Mouse (Mus musculus) limb, embryonic 15.5 days (tissue): ENCODE results near the gene Eno2. TPM values are rescaled to one million over a fixed set of nuclear protein-coding genes. Genes with fewer than 3 reads are reported as not detected.

Experiments
- ATAC-seq: fragments of 200-750 bp; cut with Nextera tagmentation; 2 replicates; pipeline ENCODE4 v1.8.0; 2017; ENCODE audit warnings: low read depth, moderate TSS enrichment; ENCODE audit not compliant: insufficient number of reproducible peaks, low FRiP score, low TSS enrichment
- H3K27ac ChIP-seq: fragments of 300-500 bp; sonication (generic); 2 replicates; pipeline ENCODE4 v1.5.1; 2015; ENCODE audit warnings: moderate library complexity, mild to moderate bottlenecking, inconsistent platforms
- H3K27me3 ChIP-seq: fragments of 300-500 bp; sonication (generic); 2 replicates; pipeline ENCODE4 v1.6.1; 2015; ENCODE audit warnings: inconsistent platforms
- H3K36me3 ChIP-seq: fragments of 300-500 bp; sonication (generic); 2 replicates; pipeline ENCODE4 v1.6.1; 2015; ENCODE audit warnings: inconsistent platforms
- H3K4me1 ChIP-seq: fragments of 300-500 bp; sonication (generic); 2 replicates; pipeline ENCODE4 v1.6.1; 2015; ENCODE audit warnings: inconsistent platforms
- H3K4me2 ChIP-seq: fragments of 300-500 bp; sonication (generic); 2 replicates; pipeline ENCODE4 v1.6.1; 2015; ENCODE audit warnings: mild to moderate bottlenecking, inconsistent platforms
- H3K4me3 ChIP-seq: fragments of 300-500 bp; sonication (generic); 2 replicates; pipeline ENCODE4 v1.5.1; 2015; ENCODE audit warnings: mild to moderate bottlenecking, inconsistent platforms
- H3K9ac ChIP-seq: fragments of 300-500 bp; sonication (generic); 2 replicates; pipeline ENCODE4 v1.6.1; 2015; ENCODE audit warnings: inconsistent platforms
- H3K9me3 ChIP-seq: fragments of 300-500 bp; sonication (generic); 2 replicates; pipeline ENCODE4 v1.6.1; 2016; ENCODE audit warnings: inconsistent platforms
- WGBS: fragments of 180-500 bp; shearing (Covaris S2); methylation state at CpG from one replicate; pipeline ENCODE4 v1.1.7; 2015; 5-methylcytosine and 5-hydroxymethylcytosine counted together
- polyA plus RNA-seq: library from polyadenylated mRNA; unstranded; fragments of >200 nt; fragmentation: Nextera tagmentation; extraction: Ambion mirVana; gene quantifications from 2 replicates; pipeline ENCODE4 v1.2.1, GENCODE M21; 2015

Eno2 gene
- polyA plus RNA-seq, 1 experiment from 2014 or later: 9.1 TPM

DNA sequence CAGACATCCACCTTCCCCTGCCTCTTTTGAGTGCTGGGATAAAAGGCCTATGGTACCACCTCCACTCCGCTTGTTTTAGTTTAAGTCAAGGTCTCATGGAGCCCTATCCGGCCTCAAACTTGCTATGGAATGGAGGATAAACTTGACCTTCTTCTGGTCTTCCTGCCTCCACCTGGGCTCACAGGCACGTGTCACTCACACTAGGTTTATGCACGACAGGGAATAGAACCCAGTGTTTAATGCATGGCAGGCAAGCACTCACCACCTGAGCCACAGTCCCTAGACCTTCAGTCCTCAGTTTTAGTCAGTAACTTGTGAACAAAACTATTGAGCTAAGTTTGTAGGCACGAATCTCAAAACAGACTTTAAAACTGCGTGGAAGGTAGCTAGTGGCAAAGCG is 38.4 kb downstream of the Eno2 start:
- Histone ChIP-seq H3K4me2 (no peak overlapping the region), H3K9ac (no peak overlapping the region), H3K27ac (no peak overlapping the region), H3K4me3 (no peak overlapping the region), H3K9me3 (no peaks in the 10 kb centered on the region), H3K4me1 (peaks cover 6% of the 10 kb centered on the region; the same call in 1 of the 2 replicates), H3K36me3 (no peaks in the 10 kb centered on the region), H3K27me3 (no peaks in the 10 kb centered on the region)
- no peak for ATAC-seq
- WGBS: 85% methylated on average over 7 of the region's 7 CpGs

DNA sequence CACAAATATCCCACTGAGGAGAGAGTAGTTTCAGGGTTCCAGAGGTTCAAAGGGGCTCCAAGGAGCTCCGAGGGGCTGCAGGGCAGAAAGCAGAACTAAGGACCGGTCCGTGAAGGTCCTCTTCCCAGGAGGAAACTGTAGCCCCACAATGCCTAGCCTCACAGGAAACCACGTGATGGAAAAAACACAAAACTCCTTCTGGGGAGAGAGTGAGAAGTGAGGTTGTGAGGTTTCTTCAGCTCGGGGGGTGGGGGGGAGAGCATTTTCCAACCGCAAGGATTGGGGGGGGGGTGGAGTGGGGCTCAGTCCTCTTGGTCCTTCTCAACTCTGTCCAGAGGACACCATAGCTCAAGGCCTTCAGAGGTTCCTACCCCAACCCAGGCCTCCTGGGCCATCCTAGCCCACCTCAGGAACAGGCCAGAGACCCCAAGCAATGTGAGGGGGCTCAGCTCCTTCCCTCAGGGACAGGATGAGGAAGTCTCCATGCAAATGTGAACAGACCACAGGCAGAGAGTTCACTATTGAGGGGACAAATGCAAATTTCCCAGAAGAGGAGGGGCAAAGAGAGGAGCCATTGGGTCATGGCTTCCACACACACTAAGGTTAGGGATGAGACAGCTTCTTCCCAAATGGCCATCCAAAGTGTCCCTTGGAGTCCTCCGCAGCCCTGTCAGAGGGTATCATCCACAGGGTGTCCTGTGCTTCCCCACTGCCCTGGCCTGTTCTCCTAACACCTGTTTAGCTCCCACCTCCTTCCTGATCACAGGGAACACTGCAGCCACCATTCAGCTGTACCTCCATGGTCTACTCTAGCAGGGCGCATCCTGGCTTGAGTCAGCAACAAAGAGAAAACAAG is 39.4 kb downstream of the Eno2 start:
- WGBS: 78% methylated on average over 8 of the region's 8 CpGs
- Histone ChIP-seq H3K9ac (no peak overlapping the region), H3K36me3 (no peaks in the 10 kb centered on the region), H3K27ac (no peak overlapping the region), H3K4me3 (no peak overlapping the region), H3K4me2 (no peak overlapping the region), H3K27me3 (no peaks in the 10 kb centered on the region), H3K4me1 (peaks cover 6% of the 10 kb centered on the region; the same call in 1 of the 2 replicates), H3K9me3 (no peaks in the 10 kb centered on the region)
- no peak for ATAC-seq

DNA sequence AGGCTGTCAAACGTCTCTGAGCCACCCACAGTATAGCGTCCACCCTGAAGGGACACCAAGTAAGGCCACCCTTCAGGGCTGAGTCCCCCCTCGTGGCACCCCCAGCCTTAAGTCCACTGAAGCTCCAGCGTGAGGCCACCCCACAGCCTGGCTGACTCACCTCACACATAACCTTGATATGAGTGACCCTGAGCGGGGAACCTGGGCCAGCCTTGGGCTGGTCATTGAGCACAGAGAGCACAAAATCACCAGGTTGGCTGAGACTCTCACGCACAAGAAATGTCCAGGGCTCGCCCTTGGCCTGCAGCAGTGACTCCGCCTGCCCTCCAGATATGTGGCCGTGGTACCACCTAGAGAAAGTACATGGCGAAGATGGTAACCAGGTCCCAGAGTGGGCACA is 40.9 kb downstream of the Eno2 start:
- no peak overlapping the region for H3K27ac ChIP-seq
- H3K4me1 ChIP-seq: peaks cover 6% of the 10 kb centered on the region; the same call in 1 of the 2 replicates
- H3K9ac ChIP-seq: no peak overlapping the region
- H3K9me3 ChIP-seq: no peaks in the 10 kb centered on the region
- H3K27me3 ChIP-seq: no peaks in the 10 kb centered on the region
- H3K36me3 ChIP-seq: no peaks in the 10 kb centered on the region
- WGBS: 88% methylated on average over 10 of the region's 10 CpGs
- H3K4me3 ChIP-seq: no peak overlapping the region
- no peak overlapping the region for H3K4me2 ChIP-seq
- ATAC-seq: no peak

DNA sequence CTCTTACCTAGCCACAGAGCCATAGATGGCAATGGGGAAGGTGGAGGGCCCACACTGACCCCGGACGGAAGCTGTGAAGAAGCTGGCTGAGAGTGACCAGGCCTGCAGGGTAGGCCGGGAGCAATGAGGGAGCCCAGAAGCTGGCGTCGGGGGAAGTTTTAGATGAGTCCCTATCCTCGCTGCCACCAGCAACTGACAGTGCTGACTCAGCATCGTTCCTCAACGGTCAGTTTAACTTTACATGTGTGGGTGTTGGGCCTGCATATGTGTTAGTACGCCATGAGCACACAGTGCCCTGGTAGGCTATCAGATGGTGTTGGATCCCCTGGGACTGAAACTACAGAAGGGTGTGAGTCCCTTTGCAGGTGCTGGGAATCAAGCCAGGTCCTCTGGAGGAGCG is 45.0 kb downstream of the Eno2 start:
- Histone ChIP-seq H3K4me2 (no peak overlapping the region), H3K9ac (no peak overlapping the region), H3K27ac (no peak overlapping the region), H3K9me3 (no peaks in the 10 kb centered on the region), H3K27me3 (no peaks in the 10 kb centered on the region), H3K36me3 (no peaks in the 10 kb centered on the region), H3K4me3 (no peak overlapping the region), H3K4me1 (no peaks in the 10 kb centered on the region)
- 83% methylated on average over 10 of the region's 10 CpGs for WGBS
- no peak for ATAC-seq

DNA sequence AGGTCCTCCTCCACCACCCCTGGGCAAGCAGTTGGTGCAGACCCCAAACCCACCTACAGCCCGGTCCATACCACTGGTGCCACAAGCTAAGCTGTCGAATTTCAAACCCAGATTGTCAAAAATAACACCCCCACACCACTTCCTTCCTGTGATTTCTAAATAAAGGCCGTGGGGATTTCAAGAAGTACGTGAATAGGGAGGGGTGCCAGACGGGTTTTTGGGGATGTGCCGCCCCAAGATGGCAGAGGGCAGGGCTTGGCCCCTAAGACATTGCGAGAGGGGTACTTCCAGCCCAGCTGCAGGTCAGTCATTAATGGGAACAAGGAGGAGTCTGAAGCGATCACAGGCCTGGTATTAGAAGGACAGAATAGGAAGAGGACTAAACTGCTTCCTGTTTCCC is 45.9 kb downstream of the Eno2 start:
- H3K4me2 ChIP-seq: no peak overlapping the region
- H3K4me3 ChIP-seq: no peak overlapping the region
- ATAC-seq: no peak
- H3K9ac ChIP-seq: no peak overlapping the region
- no peaks in the 10 kb centered on the region for H3K9me3 ChIP-seq
- no peaks in the 10 kb centered on the region for H3K4me1 ChIP-seq
- no peaks in the 10 kb centered on the region for H3K27me3 ChIP-seq
- no peaks in the 10 kb centered on the region for H3K36me3 ChIP-seq
- H3K27ac ChIP-seq: no peak overlapping the region
- WGBS: 66% methylated on average over 8 of the region's 8 CpGs

- Histone ChIP-seq H3K27me3 (no peaks in the 10 kb centered on the region), H3K27ac (no peak overlapping the region), H3K9ac (no peak overlapping the region), H3K36me3 (no peaks in the 10 kb centered on the region), H3K4me2 (no peak overlapping the region), H3K9me3 (no peaks in the 10 kb centered on the region), H3K4me1 (no peaks in the 10 kb centered on the region), H3K4me3 (no peak overlapping the region)
- 85% methylated on average over 6 of the region's 6 CpGs for WGBS
- no peak for ATAC-seq
Measured at GRCm38 (mm10) chr6:124722876-124723473, 46.5 kb downstream of the Eno2 start.

DNA sequence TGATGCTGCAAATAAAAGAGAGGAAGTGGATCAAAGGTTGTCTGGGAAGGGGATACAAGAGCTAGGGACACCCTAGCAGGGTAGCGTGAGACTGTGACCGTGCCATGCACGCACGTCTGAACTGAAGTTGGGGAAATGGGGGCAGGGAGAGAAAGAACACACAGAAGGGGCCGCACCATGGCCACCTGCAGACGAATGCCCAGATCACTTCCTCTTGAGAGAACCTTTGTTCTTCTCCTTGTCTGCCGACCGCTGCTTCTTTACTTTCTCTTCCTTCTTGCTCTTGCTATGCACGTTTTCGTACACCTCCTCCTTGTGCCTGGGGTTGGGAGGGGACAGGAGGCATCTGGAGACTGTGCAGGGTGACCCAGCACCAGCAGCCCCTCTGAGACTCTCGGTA is 48.6 kb downstream of the Eno2 start:
- Histone ChIP-seq H3K27ac (no peak overlapping the region), H3K9ac (no peak overlapping the region), H3K4me3 (no peak overlapping the region), H3K4me1 (peaks cover 5% of the 10 kb centered on the region; the same call in 1 of the 2 replicates), H3K9me3 (no peaks in the 10 kb centered on the region), H3K36me3 (peaks cover 20% of the 10 kb centered on the region), H3K4me2 (no peak overlapping the region), H3K27me3 (no peaks in the 10 kb centered on the region)
- ATAC-seq: no peak
- 76% methylated on average over 11 of the region's 11 CpGs for WGBS

DNA sequence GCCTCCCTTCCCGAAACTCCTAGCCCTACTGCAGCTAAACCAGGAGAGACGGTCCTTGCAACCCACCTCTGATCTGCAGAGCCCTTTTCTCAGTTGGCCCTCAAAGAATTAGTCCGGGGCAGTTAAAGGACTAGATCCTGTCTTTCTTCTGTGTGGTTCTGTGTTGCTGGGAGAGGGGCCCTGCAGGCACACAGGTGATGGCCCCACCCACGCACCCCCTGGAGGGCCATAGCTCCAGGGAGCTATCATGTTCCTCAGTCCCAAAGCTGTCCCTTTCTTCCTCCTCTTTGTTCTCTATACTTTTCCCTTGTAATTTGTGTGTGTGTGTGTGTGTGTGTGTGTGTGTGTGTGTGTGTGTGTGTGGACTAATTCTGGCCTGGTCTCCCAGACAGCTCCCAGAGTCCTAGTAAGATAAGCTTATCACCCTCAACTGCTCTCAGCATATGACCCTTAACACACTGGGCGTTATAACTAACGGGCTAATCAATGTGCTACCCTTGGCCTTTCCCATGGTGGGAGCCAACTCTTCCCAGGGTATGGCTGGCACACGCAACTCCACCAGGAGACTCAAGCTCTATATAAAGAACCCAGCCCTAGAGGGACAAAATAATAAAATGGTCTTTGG is 50.0 kb downstream of the Eno2 start:
- peaks cover 34% of the 10 kb centered on the region for H3K36me3 ChIP-seq
- H3K27me3 ChIP-seq: no peaks in the 10 kb centered on the region
- peak overlapping the region; percentile 48; the same call in 1 of the 2 replicates for H3K27ac ChIP-seq
- no peak for ATAC-seq
- peak overlapping the region; percentile 17 for H3K4me2 ChIP-seq
- 59% methylated on average over 7 of the region's 7 CpGs for WGBS
- H3K4me3 ChIP-seq: peak overlapping the region; percentile 34; the same call in 1 of the 2 replicates
- peaks cover 7% of the 10 kb centered on the region; the same call in 1 of the 2 replicates for H3K4me1 ChIP-seq
- H3K9ac ChIP-seq: peak overlapping the region; percentile 5; the same call in 1 of the 2 replicates
- no peaks in the 10 kb centered on the region for H3K9me3 ChIP-seq

GRCm38 (mm10) chr6:124718703-124719102 is 50.8 kb downstream of the Eno2 start:
- Histone ChIP-seq H3K4me2 (peak overlapping the region; percentile 17; the same call in 1 of the 2 replicates), H3K36me3 (peaks cover 42% of the 10 kb centered on the region), H3K9ac (peak overlapping the region; percentile 5; the same call in 1 of the 2 replicates), H3K4me3 (peak overlapping the region; percentile 34), H3K27me3 (no peaks in the 10 kb centered on the region), H3K9me3 (no peaks in the 10 kb centered on the region), H3K4me1 (peaks cover 13% of the 10 kb centered on the region), H3K27ac (peak overlapping the region; percentile 48; the same call in 1 of the 2 replicates)
- no peak for ATAC-seq
- WGBS: 48% methylated on average over 16 of the region's 16 CpGs

GRCm38 (mm10) chr6:124717968-124718367 is 51.5 kb downstream of the Eno2 start:
- peak overlapping the region; percentile 25; the same call in 1 of the 2 replicates for H3K4me2 ChIP-seq
- no peak for ATAC-seq
- peaks cover 20% of the 10 kb centered on the region for H3K4me1 ChIP-seq
- H3K27ac ChIP-seq: no peak overlapping the region
- H3K4me3 ChIP-seq: peak overlapping the region; percentile 34
- H3K27me3 ChIP-seq: no peaks in the 10 kb centered on the region
- H3K9me3 ChIP-seq: no peaks in the 10 kb centered on the region
- peaks cover 47% of the 10 kb centered on the region for H3K36me3 ChIP-seq
- H3K9ac ChIP-seq: no peak overlapping the region
- WGBS: 65% methylated on average over 13 of the region's 13 CpGs

DNA sequence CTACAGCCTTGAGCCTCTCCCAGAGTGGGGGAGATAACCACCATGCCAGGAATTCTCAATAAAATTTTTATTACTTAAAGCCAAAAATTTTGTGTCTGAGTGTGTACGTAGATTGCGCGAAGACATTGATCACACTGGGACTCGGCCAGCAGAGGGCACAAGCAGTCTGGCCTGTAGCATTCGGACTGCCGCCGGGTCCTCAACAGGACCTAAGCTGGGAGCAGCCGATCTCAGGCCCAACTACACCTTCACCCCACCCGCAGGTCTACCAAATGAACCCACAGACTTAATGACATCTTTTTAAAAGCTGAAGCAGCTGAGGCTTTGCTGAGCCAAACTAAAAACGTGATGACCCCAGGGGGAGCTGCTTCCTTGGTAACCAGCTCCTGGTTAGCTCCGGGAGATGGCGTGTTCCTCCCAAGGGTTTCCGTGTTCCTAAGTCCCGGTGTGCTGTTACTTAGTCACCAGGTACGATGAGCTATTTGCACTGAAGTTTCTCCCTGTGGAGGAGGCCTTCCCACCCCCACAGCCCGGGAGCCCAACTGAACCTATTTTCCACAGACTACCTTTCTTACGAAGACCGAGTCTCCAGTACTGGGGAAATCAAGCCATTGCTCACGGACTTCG is 52.5 kb downstream of the Eno2 start:
- H3K27me3 ChIP-seq: no peaks in the 10 kb centered on the region
- no peak overlapping the region; the same call in 1 of the 2 replicates for H3K4me3 ChIP-seq
- WGBS: 58% methylated on average over 20 of the region's 20 CpGs
- no peak overlapping the region for H3K9ac ChIP-seq
- ATAC-seq: no peak
- peaks cover 47% of the 10 kb centered on the region for H3K36me3 ChIP-seq
- H3K27ac ChIP-seq: no peak overlapping the region
- H3K9me3 ChIP-seq: no peaks in the 10 kb centered on the region
- H3K4me2 ChIP-seq: no peak overlapping the region
- H3K4me1 ChIP-seq: peaks cover 23% of the 10 kb centered on the region
